Mouse (Mus musculus) limb, embryonic 15.5 days (tissue): ENCODE results near the gene Hsd11b1. TPM values are rescaled to one million over a fixed set of nuclear protein-coding genes. Genes with fewer than 3 reads are reported as not detected.

ENCODE experiments used
- ATAC-seq: fragments of 200-750 bp; cut with Nextera tagmentation; 2 replicates; pipeline ENCODE4 v1.8.0; 2017; ENCODE audit warnings: low read depth, moderate TSS enrichment; ENCODE audit not compliant: insufficient number of reproducible peaks, low FRiP score, low TSS enrichment
- H3K27ac ChIP-seq: fragments of 300-500 bp; sonication (generic); 2 replicates; pipeline ENCODE4 v1.5.1; 2015; ENCODE audit warnings: moderate library complexity, mild to moderate bottlenecking, inconsistent platforms
- H3K27me3 ChIP-seq: fragments of 300-500 bp; sonication (generic); 2 replicates; pipeline ENCODE4 v1.6.1; 2015; ENCODE audit warnings: inconsistent platforms
- H3K36me3 ChIP-seq: fragments of 300-500 bp; sonication (generic); 2 replicates; pipeline ENCODE4 v1.6.1; 2015; ENCODE audit warnings: inconsistent platforms
- H3K4me1 ChIP-seq: fragments of 300-500 bp; sonication (generic); 2 replicates; pipeline ENCODE4 v1.6.1; 2015; ENCODE audit warnings: inconsistent platforms
- H3K4me2 ChIP-seq: fragments of 300-500 bp; sonication (generic); 2 replicates; pipeline ENCODE4 v1.6.1; 2015; ENCODE audit warnings: mild to moderate bottlenecking, inconsistent platforms
- H3K4me3 ChIP-seq: fragments of 300-500 bp; sonication (generic); 2 replicates; pipeline ENCODE4 v1.5.1; 2015; ENCODE audit warnings: mild to moderate bottlenecking, inconsistent platforms
- H3K9ac ChIP-seq: fragments of 300-500 bp; sonication (generic); 2 replicates; pipeline ENCODE4 v1.6.1; 2015; ENCODE audit warnings: inconsistent platforms
- H3K9me3 ChIP-seq: fragments of 300-500 bp; sonication (generic); 2 replicates; pipeline ENCODE4 v1.6.1; 2016; ENCODE audit warnings: inconsistent platforms
- WGBS: fragments of 180-500 bp; shearing (Covaris S2); methylation state at CpG from one replicate; pipeline ENCODE4 v1.1.7; 2015; 5-methylcytosine and 5-hydroxymethylcytosine counted together
- polyA plus RNA-seq: library from polyadenylated mRNA; unstranded; fragments of >200 nt; fragmentation: Nextera tagmentation; extraction: Ambion mirVana; gene quantifications from 2 replicates; pipeline ENCODE4 v1.2.1, GENCODE M21; 2015

Gene Hsd11b1
- polyA plus RNA-seq: 6.8 and 10.3 TPM in 2 replicates

- H3K36me3 ChIP-seq: no peaks in the 10 kb centered on the region
- H3K9me3 ChIP-seq: no peaks in the 10 kb centered on the region
- no peaks in the 10 kb centered on the region for H3K27me3 ChIP-seq
- no peak within 1 kb of the TSS for H3K4me2 ChIP-seq
- H3K27ac ChIP-seq: no peak within 1 kb of the TSS
- 70% methylated on average over 5 of the region's 5 CpGs for WGBS
- H3K4me3 ChIP-seq: no peak within 1 kb of the TSS
- H3K4me1 ChIP-seq: peaks cover 6% of the 10 kb centered on the region; the same call in 1 of the 2 replicates
- no peak for ATAC-seq
- H3K9ac ChIP-seq: no peak within 1 kb of the TSS
These were observed at the start of gene Hsd11b1 for GRCm38 (mm10) chr1:193263955-193264598. Gene Hsd11b1, minus strand, starts transcription at chr1:193264075.

- no peak overlapping the region for H3K27ac ChIP-seq
- no peaks in the 10 kb centered on the region for H3K9me3 ChIP-seq
- H3K9ac ChIP-seq: no peak overlapping the region
- H3K4me2 ChIP-seq: no peak overlapping the region
- H3K36me3 ChIP-seq: no peaks in the 10 kb centered on the region
- peaks cover 8% of the 10 kb centered on the region for H3K4me1 ChIP-seq
- ATAC-seq: no peak
- H3K27me3 ChIP-seq: no peaks in the 10 kb centered on the region
- no peak overlapping the region for H3K4me3 ChIP-seq
- 84% methylated on average over 1 of the region's 1 CpGs for WGBS
These were observed 47.7 kb upstream of the Hsd11b1 start for GRCm38 (mm10) chr1:193311596-193311995.

- no peak overlapping the region for H3K9ac ChIP-seq
- no peaks in the 10 kb centered on the region for H3K36me3 ChIP-seq
- no peaks in the 10 kb centered on the region for H3K27me3 ChIP-seq
- ATAC-seq: no peak
- H3K4me3 ChIP-seq: no peak overlapping the region
- WGBS: 88% methylated on average over 3 of the region's 3 CpGs
- no peak overlapping the region for H3K4me2 ChIP-seq
- no peaks in the 10 kb centered on the region for H3K9me3 ChIP-seq
- no peaks in the 10 kb centered on the region for H3K4me1 ChIP-seq
- no peak overlapping the region for H3K27ac ChIP-seq
These were observed 46.7 kb upstream of the Hsd11b1 start for GRCm38 (mm10) chr1:193310519-193311085.

GRCm38 (mm10) chr1:193309785-193310518 is 46.1 kb upstream of the Hsd11b1 start:
- no peak overlapping the region for H3K27ac ChIP-seq
- no peak for ATAC-seq
- H3K36me3 ChIP-seq: no peaks in the 10 kb centered on the region
- H3K9me3 ChIP-seq: no peaks in the 10 kb centered on the region
- no peaks in the 10 kb centered on the region for H3K4me1 ChIP-seq
- H3K4me3 ChIP-seq: no peak overlapping the region
- no peak overlapping the region for H3K9ac ChIP-seq
- H3K4me2 ChIP-seq: no peak overlapping the region
- WGBS: 55% methylated on average over 1 of the region's 1 CpGs
- no peaks in the 10 kb centered on the region for H3K27me3 ChIP-seq

GRCm38 (mm10) chr1:193306832-193307231 is 43.0 kb upstream of the Hsd11b1 start:
- 94% methylated on average over 2 of the region's 2 CpGs for WGBS
- H3K27ac ChIP-seq: no peak overlapping the region
- no peaks in the 10 kb centered on the region for H3K36me3 ChIP-seq
- H3K27me3 ChIP-seq: no peaks in the 10 kb centered on the region
- H3K4me1 ChIP-seq: peaks cover 3% of the 10 kb centered on the region; the same call in 1 of the 2 replicates
- H3K4me3 ChIP-seq: no peak overlapping the region
- H3K9me3 ChIP-seq: no peaks in the 10 kb centered on the region
- H3K4me2 ChIP-seq: no peak overlapping the region
- H3K9ac ChIP-seq: no peak overlapping the region
- ATAC-seq: no peak

GRCm38 (mm10) chr1:193305386-193305785 is 41.5 kb upstream of the Hsd11b1 start:
- H3K4me2 ChIP-seq: no peak overlapping the region
- no peak overlapping the region for H3K27ac ChIP-seq
- H3K27me3 ChIP-seq: no peaks in the 10 kb centered on the region
- no peaks in the 10 kb centered on the region for H3K9me3 ChIP-seq
- H3K4me1 ChIP-seq: peaks cover 11% of the 10 kb centered on the region; the same call in 1 of the 2 replicates
- 30% methylated on average over 7 of the region's 7 CpGs for WGBS
- no peak overlapping the region for H3K4me3 ChIP-seq
- H3K9ac ChIP-seq: no peak overlapping the region
- no peak for ATAC-seq
- H3K36me3 ChIP-seq: no peaks in the 10 kb centered on the region

- Histone ChIP-seq H3K27ac (no peak overlapping the region), H3K4me2 (no peak overlapping the region), H3K36me3 (no peaks in the 10 kb centered on the region), H3K4me1 (peaks cover 11% of the 10 kb centered on the region; the same call in 1 of the 2 replicates), H3K27me3 (no peaks in the 10 kb centered on the region), H3K4me3 (no peak overlapping the region), H3K9me3 (no peaks in the 10 kb centered on the region), H3K9ac (no peak overlapping the region)
- WGBS: 69% methylated on average over 2 of the region's 2 CpGs
- ATAC-seq: no peak
These were observed 39.2 kb upstream of the Hsd11b1 start for GRCm38 (mm10) chr1:193303096-193303495.

GRCm38 (mm10) chr1:193302093-193302405 is 38.2 kb upstream of the Hsd11b1 start:
- WGBS: 48% methylated on average over 8 of the region's 8 CpGs
- no peak for ATAC-seq
- 0 out of 2 replicates have a peak overlapping the region, but pooled peaks have one; percentile 6 for H3K4me2 ChIP-seq

GRCm38 (mm10) chr1:193301216-193302092 is 37.6 kb upstream of the Hsd11b1 start:
- Histone ChIP-seq H3K9ac (no peak overlapping the region), H3K9me3 (no peaks in the 10 kb centered on the region), H3K4me1 (peaks cover 11% of the 10 kb centered on the region; the same call in 1 of the 2 replicates), H3K27me3 (no peaks in the 10 kb centered on the region), H3K4me3 (peak overlapping the region; percentile 11; the same call in 1 of the 2 replicates), H3K4me2 (0 out of 2 replicates have a peak overlapping the region, but pooled peaks have one; percentile 6), H3K27ac (no peak overlapping the region), H3K36me3 (no peaks in the 10 kb centered on the region)
- peak; percentile 71 for ATAC-seq
- WGBS: 49% methylated on average over 6 of the region's 6 CpGs

More at GRCm38 (mm10) chr1:193302093-193302405, 38.2 kb upstream of the Hsd11b1 start:
- Histone ChIP-seq H3K4me3 (peak overlapping the region; percentile 11; the same call in 1 of the 2 replicates), H3K27ac (no peak overlapping the region), H3K9me3 (no peaks in the 10 kb centered on the region), H3K36me3 (no peaks in the 10 kb centered on the region), H3K9ac (no peak overlapping the region), H3K27me3 (no peaks in the 10 kb centered on the region), H3K4me1 (peaks cover 11% of the 10 kb centered on the region; the same call in 1 of the 2 replicates)

GRCm38 (mm10) chr1:193299995-193300394 is 36.1 kb upstream of the Hsd11b1 start:
- Histone ChIP-seq H3K9me3 (no peaks in the 10 kb centered on the region), H3K4me2 (no peak overlapping the region), H3K4me1 (peaks cover 11% of the 10 kb centered on the region; the same call in 1 of the 2 replicates), H3K9ac (no peak overlapping the region), H3K4me3 (no peak overlapping the region), H3K36me3 (no peaks in the 10 kb centered on the region), H3K27me3 (no peaks in the 10 kb centered on the region), H3K27ac (no peak overlapping the region)
- 35% methylated on average over 1 of the region's 1 CpGs for WGBS
- no peak for ATAC-seq

- Histone ChIP-seq H3K27ac (no peak overlapping the region), H3K27me3 (no peaks in the 10 kb centered on the region), H3K36me3 (no peaks in the 10 kb centered on the region), H3K9ac (no peak overlapping the region), H3K4me3 (no peak overlapping the region), H3K9me3 (no peaks in the 10 kb centered on the region), H3K4me2 (no peak overlapping the region), H3K4me1 (peaks cover 11% of the 10 kb centered on the region; the same call in 1 of the 2 replicates)
- WGBS: 77% methylated on average over 3 of the region's 3 CpGs
- ATAC-seq: no peak
These were observed 34.4 kb upstream of the Hsd11b1 start for GRCm38 (mm10) chr1:193298141-193298765.
